In the genomic region with DNA sequence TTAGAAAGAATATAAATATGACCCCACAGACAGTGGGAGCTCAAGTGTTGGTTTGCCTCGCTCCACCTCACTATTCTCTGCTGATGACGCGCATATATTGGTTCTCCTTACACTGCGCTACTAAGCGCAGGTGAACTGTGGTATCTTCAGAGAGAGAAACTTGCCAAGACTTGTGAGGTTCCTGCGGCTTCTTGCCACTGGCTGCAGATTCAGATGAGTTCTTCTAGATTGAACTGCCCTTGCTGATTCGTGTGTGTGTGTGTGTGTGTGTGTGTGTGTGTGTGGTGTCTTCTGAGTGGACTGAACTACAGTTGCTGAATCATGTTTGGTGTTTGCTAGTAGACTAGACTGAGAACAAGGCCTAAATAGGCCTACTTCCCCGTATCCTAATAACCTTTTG, we compare ENCODE assay signal across 9 mouse cellular contexts.
"Had no signal": no experiment of that assay in that cellular context is flagged by ENCODE, and none has a peak within 500 bp of the region (broad histone marks: within the 10 kb centered on the region; RNA-seq: fewer than 3 reads in every experiment).

No protein-coding gene starts in this region.

- H3K27me3 ChIP-seq: intestine, embryonic 15.5 days; limb, embryonic 12.5 days; midbrain, embryonic 12.5 days had no signal

- H3K9ac ChIP-seq: intestine, embryonic 15.5 days; limb, embryonic 12.5 days; liver, embryonic 14.5 days; midbrain, embryonic 12.5 days had no signal

- H3K27ac ChIP-seq: intestine, embryonic 15.5 days; left cerebral cortex, adult 2 months; liver, embryonic 14.5 days; midbrain, embryonic 12.5 days had no signal

- H3K4me1 ChIP-seq: intestine, embryonic 15.5 days; midbrain, embryonic 12.5 days had no signal

- H3K36me3 ChIP-seq: intestine, embryonic 15.5 days had no signal

- ATAC-seq: intestine, embryonic 15.5 days had no signal

- H3K4me2 ChIP-seq: intestine, embryonic 15.5 days; limb, embryonic 12.5 days; midbrain, embryonic 12.5 days had no signal

- H3K4me3 ChIP-seq: intestine, embryonic 15.5 days; left cerebral cortex, adult 2 months; limb, embryonic 12.5 days; midbrain, embryonic 12.5 days had no signal

- H3K9me3 ChIP-seq: intestine, embryonic 15.5 days; limb, embryonic 12.5 days; midbrain, embryonic 12.5 days had no signal

- DNase-seq: lung, adult 18-20 months; right cerebral cortex, adult 18-20 months; right cerebral cortex, postnatal 25 days; thymus, postnatal 36 days had no signal
